Mouse (Mus musculus): Measurements from ENCODE around the gene Gm45062. TPM values are rescaled to one million over a fixed set of nuclear protein-coding genes. Genes with fewer than 3 reads are reported as not detected.

The Gm45062 gene
- total RNA-seq, 2 experiments from 2014 or later = 1.1 to 1.4 TPM

GRCm38 (mm10) chr6:8370624-8371023 is 111.4 kb downstream of the Gm45062 start:
- no peak for DNase-seq

GRCm38 (mm10) chr6:8373051-8373450 is 113.8 kb downstream of the Gm45062 start:
- DNase-seq = no peak

- no peak for DNase-seq
Measured at GRCm38 (mm10) chr6:8373851-8374250, 114.6 kb downstream of the Gm45062 start.

GRCm38 (mm10) chr6:8374290-8374689 is 115.0 kb downstream of the Gm45062 start:
- no peak for DNase-seq

GRCm38 (mm10) chr6:8374712-8375111 is 115.5 kb downstream of the Gm45062 start:
- DNase-seq = no peak

GRCm38 (mm10) chr6:8376351-8376750 is 117.1 kb downstream of the Gm45062 start:
- no peak for DNase-seq

GRCm38 (mm10) chr6:8377667-8378066 is 118.4 kb downstream of the Gm45062 start:
- DNase-seq = no peak

- no peak for DNase-seq
Measured at GRCm38 (mm10) chr6:8389307-8389706, 130.1 kb downstream of the Gm45062 start.

- no peak for DNase-seq
Measured at GRCm38 (mm10) chr6:8390296-8390695, 131.0 kb downstream of the Gm45062 start.

GRCm38 (mm10) chr6:8390935-8391334 is 131.7 kb downstream of the Gm45062 start:
- DNase-seq = no peak

- no peak for DNase-seq
Measured at GRCm38 (mm10) chr6:8393029-8393428, 133.8 kb downstream of the Gm45062 start.

GRCm38 (mm10) chr6:8394044-8394443 is 134.8 kb downstream of the Gm45062 start:
- no peak for DNase-seq

GRCm38 (mm10) chr6:8395061-8395460 is 135.8 kb downstream of the Gm45062 start:
- no peak for DNase-seq

- DNase-seq = no peak
Measured at GRCm38 (mm10) chr6:8397252-8397651, 138.0 kb downstream of the Gm45062 start.

- no peak for DNase-seq
Measured at GRCm38 (mm10) chr6:8399710-8400109, 140.5 kb downstream of the Gm45062 start.

GRCm38 (mm10) chr6:8403127-8403526 is 143.9 kb downstream of the Gm45062 start:
- DNase-seq = no peak

- no peak for DNase-seq
Measured at GRCm38 (mm10) chr6:8405844-8406243, 146.6 kb downstream of the Gm45062 start.

GRCm38 (mm10) chr6:8408332-8408731 is 149.1 kb downstream of the Gm45062 start:
- no peak for DNase-seq

- DNase-seq = no peak
Measured at GRCm38 (mm10) chr6:8409865-8410264, 150.6 kb downstream of the Gm45062 start.

GRCm38 (mm10) chr6:8412845-8413598 is 153.8 kb downstream of the Gm45062 start:
- DNase-seq = no peak

GRCm38 (mm10) chr6:8414020-8414419 is 154.8 kb downstream of the Gm45062 start:
- no peak for DNase-seq

- DNase-seq = no peak
Measured at GRCm38 (mm10) chr6:8415823-8416222, 156.6 kb downstream of the Gm45062 start.

- no peak for DNase-seq
Measured at GRCm38 (mm10) chr6:8416802-8417569, 157.7 kb downstream of the Gm45062 start.
